Mouse (Mus musculus) bone marrow, adult 2 months (tissue): ENCODE data around the gene Ick.

ENCODE experiments used
- CTCF ChIP-seq: fragments of 200-500 bp; IDR thresholded peaks from 2 replicates; pipeline ENCODE4 v1.5.1; 2011; ENCODE audit warnings: low read length, control low read depth; ENCODE audit not compliant: control insufficient read depth, insufficient read depth
- POLR2A ChIP-seq: fragments of 200-500 bp; IDR thresholded peaks from 2 replicates; pipeline ENCODE4 v1.6.1; 2011; ENCODE audit warnings: low read depth, mild to moderate bottlenecking, control low read depth, low read length, borderline replicate concordance; ENCODE audit not compliant: control insufficient read depth

DNA sequence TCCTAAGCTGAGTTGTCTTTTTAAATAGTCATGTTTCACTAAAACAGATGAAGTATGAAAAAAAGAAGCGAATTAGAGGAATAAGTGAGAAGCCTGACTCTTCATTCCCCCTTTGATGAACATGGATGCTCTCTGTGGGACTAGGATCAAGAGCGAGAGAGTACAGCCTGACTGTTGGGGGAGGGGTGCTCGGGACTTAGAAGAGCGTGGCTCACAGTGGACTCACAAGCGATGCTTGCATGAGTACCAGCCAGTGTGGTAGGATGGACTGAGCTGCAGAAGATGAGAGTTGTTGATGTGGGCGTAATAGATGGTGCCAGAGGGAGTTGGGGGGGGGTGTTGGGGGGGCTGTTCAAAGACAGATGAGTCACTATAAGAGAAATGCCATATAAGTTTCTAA lies 37.6 kb downstream of the Ick start:
- no peak for TF ChIP-seq CTCF
- no peak for TF ChIP-seq POLR2A
